Mouse (Mus musculus) small intestine, adult 2 months (tissue): ENCODE data around the gene Tbxa2r.

Experiments used
- CTCF ChIP-seq: fragments of 200-500 bp; IDR thresholded peaks from 2 replicates; pipeline ENCODE4 v1.5.1; 2012; ENCODE audit warnings: low read depth, mild to moderate bottlenecking, control low read depth, inconsistent platforms, low read length, moderate library complexity, mixed read lengths; ENCODE audit not compliant: insufficient replicate concordance, insufficient read length; ENCODE audit errors: extremely low read depth
- POLR2A ChIP-seq: fragments of 200-500 bp; IDR thresholded peaks from 2 replicates; pipeline ENCODE4 v1.6.1; 2012; ENCODE audit warnings: low read depth, mild to moderate bottlenecking, control low read depth, inconsistent platforms, low read length, moderate library complexity

GRCm38 (mm10) chr10:81346453-81347067 lies 18.0 kb downstream of the Tbxa2r start:
- TF ChIP-seq CTCF (0 out of 2 replicates have a peak, but pooled peaks have one; percentile 11), POLR2A (peak; percentile 35; the same call in 1 of the 2 replicates)
